Mouse (Mus musculus): Measurements from ENCODE around the gene Hmg20b. TPM values are rescaled to one million over a fixed set of nuclear protein-coding genes. Genes with fewer than 3 reads are reported as not detected.

Hmg20b gene
- total RNA-seq, 2 experiments from 2014 or later = 107 to 108 TPM

DNA sequence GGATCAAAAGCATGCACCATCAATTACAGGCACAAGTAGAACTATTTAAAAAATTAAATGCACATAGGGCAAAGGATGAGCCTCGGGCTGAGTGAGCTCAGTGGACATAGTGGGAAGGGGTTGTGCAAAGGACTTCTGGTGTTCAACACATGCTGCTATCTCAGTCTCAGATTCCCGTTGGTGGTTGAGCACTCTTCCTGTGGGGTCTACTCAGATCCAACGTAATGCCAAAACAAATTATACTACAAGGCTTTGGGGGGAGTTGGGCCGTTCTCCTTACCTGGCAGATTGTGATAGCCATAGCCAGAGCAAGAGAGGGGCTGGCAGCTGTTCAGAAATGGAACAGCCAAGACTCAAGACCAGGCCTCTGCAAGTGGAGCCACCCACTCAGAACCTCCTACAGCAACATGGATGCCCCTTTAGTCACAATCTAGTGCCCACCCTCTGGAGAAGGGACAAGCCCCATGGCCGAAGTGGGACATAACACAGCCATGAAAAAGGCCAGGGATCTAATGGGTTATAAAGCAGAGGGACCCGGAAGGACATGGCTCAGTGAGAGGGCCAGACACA lies 29.6 kb upstream of the Hmg20b start:
- no peak for DNase-seq (ENCODE audit: low spot score in 2 of 2)

GRCm38 (mm10) chr10:81379183-81379553 lies 28.9 kb upstream of the Hmg20b start:
- DNase-seq (ENCODE audit: low spot score in 2 of 2) = no peak

DNA sequence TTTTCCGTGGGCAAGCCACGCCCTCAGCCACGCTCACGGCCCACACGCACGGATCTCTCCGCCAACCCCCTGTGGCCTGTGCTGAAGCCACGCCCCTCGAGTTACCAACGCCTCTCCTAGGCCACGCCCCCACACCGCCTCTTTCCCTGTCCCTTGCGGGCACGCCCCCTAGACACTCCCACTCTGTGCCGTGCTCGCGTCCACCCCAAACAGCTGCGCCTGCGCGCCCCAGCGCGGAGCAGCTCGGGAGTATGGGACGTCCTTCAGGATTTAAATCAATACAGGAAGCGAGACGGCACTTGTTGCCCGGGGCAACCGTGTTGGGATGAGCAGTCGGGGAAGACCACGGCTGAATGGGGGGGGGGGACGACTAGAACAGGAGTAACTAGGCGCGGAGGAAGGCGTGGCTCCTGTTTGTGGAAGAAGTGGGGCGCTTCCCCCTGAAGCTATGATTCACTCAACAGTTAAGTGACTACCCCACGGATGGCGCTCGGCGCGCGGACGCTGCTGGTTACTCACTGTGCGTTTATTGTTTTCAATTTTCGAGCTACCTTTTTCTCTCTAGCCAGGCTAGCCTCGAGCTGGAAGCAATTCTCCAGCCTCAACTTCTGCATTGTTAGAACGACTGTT lies 28.4 kb upstream of the Hmg20b start:
- DNase-seq (ENCODE audit: low spot score in 2 of 2) = peak in 1 of 2 experiments; percentile 100

DNA sequence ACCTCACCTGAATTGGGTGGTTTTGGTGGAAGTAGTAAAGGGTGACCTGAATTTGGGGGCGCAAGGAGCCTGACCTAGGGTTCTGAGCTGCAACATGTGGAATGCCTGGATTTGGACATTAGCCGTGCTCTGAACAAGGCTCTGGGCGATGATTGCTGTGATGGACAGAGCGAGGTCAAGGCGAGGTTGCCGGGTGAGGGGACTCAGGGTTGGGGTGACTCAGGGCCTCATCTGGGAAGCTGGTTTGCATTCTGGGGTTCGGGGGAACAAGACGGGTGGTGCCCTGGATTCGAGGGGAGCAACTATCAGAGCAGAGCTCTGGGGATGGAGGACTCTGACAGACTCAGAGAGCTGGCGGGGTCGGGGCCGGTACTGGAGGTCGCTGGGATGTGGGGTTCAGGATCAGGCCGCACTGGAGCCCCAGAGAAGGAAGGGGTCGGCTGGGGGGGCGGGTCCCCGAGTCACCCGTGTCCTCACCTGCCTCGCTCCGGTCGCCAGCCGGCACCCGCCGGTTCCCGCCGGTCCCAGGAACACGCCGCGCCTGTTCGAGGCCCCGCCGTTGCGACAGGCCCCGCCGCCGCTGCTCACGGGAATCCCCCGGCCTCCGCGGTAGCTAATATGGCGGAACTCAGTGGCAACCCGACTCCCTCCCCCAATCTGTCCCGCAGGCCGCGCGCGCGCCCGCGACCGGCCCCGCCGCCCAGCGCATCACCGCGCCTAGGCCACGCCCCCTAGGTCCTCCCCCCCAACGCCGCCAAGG lies 27.7 kb upstream of the Hmg20b start, which contains the start of gene Fzr1:
Gene Fzr1, minus strand, starts transcription at position 724 of the 760 bp plus-strand sequence.
- DNase-seq (ENCODE audit: low spot score in 2 of 2) = peak in 1 of 2 experiments; percentile 99

GRCm38 (mm10) chr10:81377362-81377664 lies 27.0 kb upstream of the Hmg20b start:
- DNase-seq (ENCODE audit: low spot score in 2 of 2) = no peak

DNA sequence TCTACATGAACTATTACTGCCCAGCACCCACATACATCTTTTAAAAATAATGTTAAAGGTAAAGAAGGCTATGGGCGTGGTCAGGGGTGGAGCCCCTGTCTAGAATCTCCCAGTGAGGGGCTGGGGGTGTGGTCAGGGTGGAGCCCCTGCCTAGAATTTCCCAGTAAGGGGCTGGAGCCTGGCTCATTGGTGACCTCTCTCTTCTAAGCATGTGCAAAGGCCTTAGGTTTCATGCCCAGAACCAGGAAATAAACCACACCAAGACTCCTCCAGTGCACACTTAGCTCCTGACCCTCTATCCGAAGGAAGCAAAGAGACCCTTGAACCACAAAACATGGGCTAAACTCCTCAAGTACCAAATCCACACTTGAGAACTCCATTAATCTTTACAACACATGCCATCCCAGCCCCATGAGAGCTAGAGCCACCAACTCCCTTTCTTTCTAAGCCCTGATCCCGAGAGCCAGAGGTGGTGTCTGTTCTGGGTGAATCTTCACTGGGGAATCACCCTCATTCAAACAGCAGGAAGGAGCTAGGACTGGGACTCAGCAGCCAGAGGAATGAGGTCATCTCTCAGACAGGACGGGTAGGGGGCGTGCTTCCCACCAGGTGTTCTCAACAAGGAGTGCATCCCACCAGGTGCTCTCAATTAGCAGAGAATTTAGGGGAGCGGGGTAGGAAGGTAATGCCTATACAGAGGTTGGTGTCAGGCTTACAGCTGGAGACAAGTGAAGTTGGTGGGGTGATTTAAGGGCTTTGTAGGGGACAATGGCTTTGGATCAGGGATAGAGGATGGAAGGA lies 26.5 kb upstream of the Hmg20b start:
- DNase-seq (ENCODE audit: low spot score in 2 of 2) = no peak

- DNase-seq (ENCODE audit: low spot score in 2 of 2) = no peak
Observed at GRCm38 (mm10) chr10:81375322-81375721, 25.0 kb upstream of the Hmg20b start.

DNA sequence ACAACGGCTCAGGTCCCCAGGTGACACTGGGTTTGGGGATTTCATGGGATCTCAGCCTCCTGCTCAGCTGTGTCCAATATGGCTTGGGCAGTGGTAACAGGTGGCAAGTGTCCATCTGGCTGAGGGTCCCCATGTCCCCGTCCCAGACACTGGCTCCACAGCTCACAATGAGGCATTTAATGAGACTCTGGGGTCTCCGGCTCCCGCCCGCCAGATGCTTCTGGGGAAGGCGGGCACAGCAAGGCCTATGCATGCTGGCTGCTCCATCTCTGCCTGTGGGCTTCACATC lies 16.9 kb upstream of the Hmg20b start:
- no peak for DNase-seq (ENCODE audit: low spot score in 2 of 2)

DNA sequence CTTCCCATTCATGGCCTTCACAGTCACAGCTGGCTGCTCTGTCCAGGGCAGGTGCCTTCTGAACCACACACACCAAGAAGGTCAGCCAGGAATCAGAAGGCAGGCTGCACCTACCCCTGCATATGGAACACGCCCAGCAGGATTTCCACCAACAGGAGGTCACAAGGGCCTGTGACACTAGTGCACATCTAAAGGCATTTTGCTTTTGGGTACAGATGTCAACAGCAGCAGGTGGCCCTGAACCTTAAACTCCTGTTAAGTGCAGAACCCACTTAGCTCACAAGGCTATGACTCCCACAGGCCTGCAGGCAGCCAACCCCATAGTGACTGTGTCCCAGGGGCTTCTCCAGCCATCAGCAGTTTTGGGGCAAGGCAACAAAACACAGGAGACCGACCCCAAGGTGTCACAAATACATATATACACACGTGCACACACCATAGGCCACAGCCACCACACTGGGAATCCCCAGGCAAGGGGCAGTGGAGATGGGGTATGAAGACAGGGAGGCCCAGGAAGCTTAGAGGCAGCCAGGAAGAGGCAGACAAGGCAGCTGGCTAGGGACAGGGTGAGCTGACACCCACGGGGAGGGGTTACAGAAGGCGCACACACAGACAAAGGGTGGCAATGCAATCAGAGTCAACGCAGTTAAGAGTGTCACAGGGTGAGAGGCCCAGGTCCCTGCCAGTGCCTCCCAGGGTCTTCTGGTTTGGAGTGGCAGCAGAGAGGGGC lies 16.4 kb upstream of the Hmg20b start:
- DNase-seq (ENCODE audit: low spot score in 2 of 2) = no peak

GRCm38 (mm10) chr10:81365672-81366476 lies 15.6 kb upstream of the Hmg20b start, which contains the start of gene 4930404N11Rik:
TSS of gene 4930404N11Rik (minus strand) at chr10:81365816.
- no peak for DNase-seq (ENCODE audit: low spot score in 2 of 2)

DNA sequence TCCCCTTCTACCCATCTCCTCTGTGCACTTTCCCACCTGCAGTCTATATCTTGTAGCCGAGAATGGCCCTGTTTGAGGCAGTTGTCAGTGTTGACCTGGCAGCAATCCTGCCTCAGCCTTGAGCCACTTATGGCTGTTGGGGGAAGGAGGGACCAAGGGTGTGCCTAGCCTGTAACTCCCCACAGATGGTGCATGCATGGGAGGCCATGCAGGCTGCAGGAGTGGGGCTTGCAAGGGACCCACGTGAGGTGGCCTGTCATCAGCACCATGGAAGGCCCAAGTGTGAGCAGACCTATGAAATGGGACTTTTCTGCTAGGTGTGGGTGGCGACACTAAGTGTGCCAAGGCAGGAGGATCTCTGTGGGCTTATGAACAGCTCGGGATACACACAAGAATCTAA lies 14.8 kb upstream of the Hmg20b start:
- no peak for DNase-seq (ENCODE audit: low spot score in 2 of 2)

DNA sequence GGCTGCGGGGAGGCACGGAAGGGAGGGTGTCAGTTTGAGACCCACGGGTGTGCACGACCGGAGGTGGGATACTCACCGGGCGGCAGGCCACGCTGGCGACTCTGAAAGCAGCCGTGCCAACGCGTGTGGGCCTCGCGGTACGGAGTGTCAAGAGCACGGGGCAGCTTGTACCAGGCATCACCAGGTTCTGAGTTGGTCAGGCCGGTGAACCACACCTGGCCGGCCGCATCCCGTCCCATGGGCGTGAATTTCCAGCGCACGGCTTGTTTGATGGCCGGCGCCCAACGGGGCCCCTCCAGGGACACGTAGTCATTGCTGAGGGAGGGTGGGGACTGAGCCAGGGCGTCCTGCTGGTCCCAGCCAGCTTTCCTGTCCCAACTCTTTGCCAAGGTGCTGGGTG lies 14.4 kb upstream of the Hmg20b start:
- no peak for DNase-seq (ENCODE audit: low spot score in 2 of 2)

DNA sequence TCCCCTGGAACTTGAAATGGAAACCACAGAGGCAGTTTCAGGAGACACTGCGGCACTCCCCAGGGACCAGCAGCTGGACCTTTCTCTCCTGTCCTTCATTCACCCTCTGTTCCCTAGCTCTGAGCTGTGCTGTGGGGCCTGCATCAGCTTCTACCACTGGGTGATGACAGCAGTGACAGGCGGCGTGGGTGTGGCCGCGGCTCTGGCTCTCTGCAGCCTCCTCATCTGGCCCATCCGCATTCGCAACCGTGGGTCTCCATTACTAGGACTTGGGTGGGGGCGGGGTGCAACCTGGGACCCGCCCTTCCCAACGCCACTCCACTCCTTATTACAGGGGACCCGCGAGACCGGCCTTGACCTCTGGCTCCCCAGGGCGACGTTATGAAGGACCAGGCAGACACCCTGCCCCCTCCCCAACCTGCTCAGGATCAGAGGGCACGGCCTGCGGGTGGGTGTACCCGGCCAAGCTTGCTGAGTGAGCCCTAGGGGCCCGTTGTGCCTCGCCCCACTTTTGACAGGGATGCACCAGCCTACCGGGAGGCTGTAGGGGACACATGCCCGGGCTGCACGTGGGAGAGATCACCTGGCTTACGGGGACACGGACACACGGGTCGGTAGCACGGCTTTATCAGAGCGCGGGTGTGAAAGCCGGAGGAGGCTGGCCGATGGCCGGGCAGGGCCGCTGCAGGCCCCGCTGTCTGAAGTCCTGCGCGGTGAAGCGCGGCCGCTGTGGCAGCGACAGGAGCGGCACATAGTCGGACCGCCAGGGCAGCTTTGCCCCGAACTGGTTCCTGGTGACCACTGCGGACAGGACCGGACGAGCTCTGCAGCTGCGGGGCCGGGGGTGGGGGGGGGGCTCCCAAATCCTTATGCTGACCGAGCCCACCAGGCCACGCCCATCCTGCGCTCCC lies 13.4 kb upstream of the Hmg20b start:
- no peak for DNase-seq (ENCODE audit: low spot score in 2 of 2)

DNA sequence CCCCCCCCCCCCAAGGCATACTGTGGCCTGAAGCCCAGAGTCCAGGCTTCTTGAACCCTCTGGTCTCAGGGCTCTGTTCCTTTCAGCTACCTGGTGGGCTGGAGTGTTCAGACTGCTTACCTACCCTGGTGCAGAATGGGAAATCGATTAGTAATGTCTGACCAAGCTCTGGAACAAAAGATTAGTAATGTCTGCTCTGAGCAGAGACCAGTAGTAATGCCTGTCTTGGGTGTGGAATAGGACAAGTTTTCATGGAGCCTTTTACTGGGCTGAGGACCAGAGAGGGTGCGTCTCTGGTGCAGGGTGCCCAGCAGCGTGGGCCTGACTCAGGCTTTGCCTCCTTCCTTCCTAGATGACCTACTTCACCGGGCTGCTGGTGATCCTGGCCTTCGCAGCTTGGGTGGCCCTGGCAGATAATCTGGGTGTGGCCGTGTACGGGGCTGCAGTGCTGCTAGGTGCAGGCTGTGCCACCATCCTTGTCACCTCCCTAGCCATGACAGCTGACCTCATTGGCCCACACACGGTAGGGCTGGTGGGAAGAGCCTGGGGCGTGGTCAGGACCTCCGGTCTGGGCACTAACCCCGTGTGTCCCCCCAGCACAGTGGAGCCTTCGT lies 12.2 kb upstream of the Hmg20b start:
- no peak for DNase-seq (ENCODE audit: low spot score in 2 of 2)

DNA sequence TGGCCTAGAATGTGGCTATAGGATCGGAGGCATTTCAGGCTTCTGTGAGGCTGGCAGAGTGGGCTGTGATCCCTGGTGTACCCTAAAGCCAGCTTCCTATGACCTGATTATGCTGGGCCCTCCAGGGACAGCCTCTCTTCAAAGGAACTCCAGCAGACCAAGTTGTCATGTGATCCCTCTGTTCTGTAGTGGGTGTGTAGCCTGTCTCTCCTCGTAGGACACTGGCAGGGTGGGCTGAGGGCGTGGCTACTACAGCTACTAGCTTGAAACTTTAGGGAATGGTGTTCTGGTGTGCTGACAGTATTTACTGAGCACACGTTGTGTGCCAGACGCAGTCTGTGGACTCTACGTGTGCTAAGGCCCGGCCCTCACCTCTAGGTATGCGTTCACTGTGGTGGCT lies 10.4 kb upstream of the Hmg20b start:
- DNase-seq (ENCODE audit: low spot score in 2 of 2) = no peak

- DNase-seq (ENCODE audit: low spot score in 2 of 2) = no peak
Observed at GRCm38 (mm10) chr10:81358841-81359240, 8.6 kb upstream of the Hmg20b start.

- no peak for DNase-seq (ENCODE audit: low spot score in 2 of 2)
Observed at GRCm38 (mm10) chr10:81358209-81358608, 7.9 kb upstream of the Hmg20b start.

DNA sequence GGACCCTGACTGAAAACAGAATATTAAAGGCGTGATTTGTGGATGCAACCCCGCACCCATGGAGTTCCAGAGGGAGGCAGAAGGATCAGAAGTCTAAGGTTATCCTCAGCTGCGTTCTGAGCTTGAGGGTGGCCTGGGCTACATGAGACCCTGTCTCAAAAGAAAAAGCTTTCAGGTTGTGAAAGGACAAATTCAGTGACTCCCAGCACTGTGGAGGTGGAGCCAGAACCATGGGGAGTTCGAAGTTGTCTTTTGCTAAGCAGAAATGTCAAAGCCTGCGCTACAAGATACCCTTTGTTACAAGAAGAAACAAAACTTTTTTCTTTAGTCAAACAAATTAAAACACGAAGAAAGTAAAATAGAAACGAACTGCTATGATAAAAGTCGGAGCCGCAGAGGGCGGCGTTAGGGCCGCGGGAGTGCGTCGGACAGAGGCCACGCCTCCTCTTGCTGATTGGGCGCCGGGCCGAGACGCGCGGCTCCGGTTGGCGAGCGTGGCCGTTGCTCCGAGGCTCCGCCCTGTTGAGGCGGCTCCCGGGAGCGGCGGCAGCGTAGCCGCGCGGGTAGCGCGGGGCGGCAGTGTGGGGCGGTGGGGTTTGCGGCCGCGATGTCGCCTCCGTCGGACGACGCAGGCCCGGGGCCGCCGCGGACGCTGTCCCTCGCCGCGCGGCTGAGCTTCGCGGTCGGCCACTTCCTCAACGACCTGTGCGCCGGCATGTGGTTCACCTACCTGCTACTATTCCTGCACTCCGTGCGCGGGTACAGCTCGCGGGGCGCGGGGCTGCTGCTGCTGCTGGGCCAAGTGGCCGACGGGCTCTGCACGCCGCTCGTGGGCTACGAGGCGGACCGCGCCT lies 6.9 kb upstream of the Hmg20b start, which contains the start of gene Mfsd12:
Gene Mfsd12, plus strand, starts transcription at position 501 of the 854 bp plus-strand sequence.
- DNase-seq (ENCODE audit: low spot score in 2 of 2) = peak; percentile 71 to 76

Measured in adrenal gland, postnatal 4 days (tissue).